Mouse (Mus musculus): Measurements from ENCODE around the gene Gucy1b1. TPM values are rescaled to one million over a fixed set of nuclear protein-coding genes. Genes with fewer than 3 reads are reported as not detected.

Gucy1b1 gene
- total RNA-seq, 2 experiments from 2014 or later, result 110 to 113 TPM

DNA sequence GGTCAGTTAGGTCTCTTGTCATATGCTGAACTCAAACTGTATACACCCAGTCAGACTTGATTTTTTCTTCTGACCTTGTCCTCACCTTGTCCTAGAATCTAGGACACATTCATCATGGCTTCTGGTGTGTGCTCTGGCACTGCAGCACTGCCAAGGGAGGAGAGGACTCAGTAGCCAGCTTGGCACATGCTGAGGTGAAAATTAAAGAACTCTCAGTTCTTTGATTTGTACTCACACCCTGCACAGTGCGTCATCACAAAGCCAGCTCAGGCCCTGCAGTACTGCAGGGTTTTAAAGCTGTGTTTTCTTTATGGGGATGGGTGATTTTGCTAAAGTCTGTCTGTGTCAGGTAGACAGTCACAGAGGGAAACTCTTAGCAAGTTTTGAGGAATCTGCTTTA, 47.2 kb downstream of the Gucy1b1 start:
- Histone ChIP-seq H3K4me3 (no peak overlapping the region), H3K27ac (no peak overlapping the region)
- no peak for DNase-seq (ENCODE audit: low spot score in 2 of 2)
- no peak for TF ChIP-seq CTCF (conservative IDR thresholded peaks at IDR 0.05)

DNA sequence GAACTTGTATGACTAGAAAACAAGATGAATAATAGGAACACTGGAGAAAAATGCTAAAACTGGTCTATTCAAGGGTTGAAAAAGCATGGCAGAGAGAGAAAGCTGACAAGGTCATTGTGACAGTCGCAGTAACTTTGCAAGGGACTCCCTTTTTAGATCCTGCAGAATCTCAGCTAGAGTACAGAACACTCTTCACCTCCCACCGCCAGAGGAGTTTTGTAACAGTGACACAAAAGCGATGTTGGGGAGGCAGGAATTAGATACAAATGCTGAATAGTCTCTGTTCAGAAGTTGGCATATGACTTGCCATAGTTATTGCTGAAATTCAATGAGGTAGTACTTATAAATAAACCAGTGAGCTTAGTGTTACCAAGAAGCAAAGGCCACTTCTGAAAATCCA, 51.4 kb downstream of the Gucy1b1 start:
- DNase-seq (ENCODE audit: low spot score in 2 of 2), result no peak
- Histone ChIP-seq H3K27ac (no peak overlapping the region), H3K4me3 (no peak overlapping the region)
- no peak for TF ChIP-seq CTCF (conservative IDR thresholded peaks at IDR 0.05)

DNA sequence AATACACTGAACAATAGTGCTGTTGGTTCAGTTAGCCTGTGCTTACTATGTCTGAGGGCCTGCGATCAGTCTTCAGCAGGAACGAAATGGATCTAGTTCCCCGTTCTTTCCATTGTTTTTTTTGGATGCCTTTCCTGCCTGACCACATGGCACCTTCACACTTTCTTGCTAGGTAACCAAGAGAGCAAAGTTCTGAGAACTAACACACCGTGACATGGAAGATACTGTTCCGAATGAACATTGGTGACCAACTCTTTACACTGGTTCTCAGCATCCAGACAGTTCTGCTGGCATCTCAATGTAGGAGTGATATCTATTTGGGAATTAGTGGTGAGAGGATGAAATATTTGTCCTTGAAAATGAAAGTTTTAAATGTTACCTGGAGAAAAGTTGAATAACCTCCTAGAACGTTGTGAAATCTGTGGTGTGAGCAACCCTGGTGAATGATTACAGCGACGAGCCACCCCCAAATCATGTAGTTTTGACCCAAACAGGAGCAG, 52.0 kb downstream of the Gucy1b1 start:
- no peak for TF ChIP-seq CTCF (conservative IDR thresholded peaks at IDR 0.05)
- no peak overlapping the region for H3K27ac ChIP-seq
- DNase-seq (ENCODE audit: low spot score in 2 of 2), result no peak
- no peak overlapping the region for H3K4me3 ChIP-seq

DNA sequence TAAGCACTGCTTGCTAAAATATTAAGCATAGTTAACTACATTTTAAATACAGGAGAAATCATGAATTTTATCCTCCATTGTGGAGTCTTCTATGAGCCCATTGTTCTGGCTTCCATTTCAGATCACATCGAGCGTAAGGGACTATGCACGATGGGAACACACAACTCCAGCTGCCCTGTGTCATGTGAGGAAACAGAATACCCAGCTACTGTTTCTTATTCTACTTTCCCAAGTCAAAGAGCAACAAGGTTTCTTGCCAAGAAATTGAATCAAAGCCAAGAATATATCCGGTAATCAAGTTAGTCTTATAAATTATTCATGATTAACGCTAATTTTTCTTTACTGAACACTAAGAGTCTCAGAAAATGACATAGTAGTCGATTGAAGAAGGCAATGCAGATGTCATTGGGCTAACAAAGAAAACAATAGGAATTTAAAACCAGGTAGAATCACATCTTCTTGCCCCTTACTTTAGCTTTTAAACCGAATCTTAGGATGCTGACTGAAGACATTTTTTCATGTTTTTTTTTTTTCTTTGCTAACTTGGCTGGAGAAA, 60.3 kb downstream of the Gucy1b1 start:
- no peak overlapping the region for H3K4me3 ChIP-seq
- no peak overlapping the region for H3K27ac ChIP-seq
- no peak for DNase-seq (ENCODE audit: low spot score in 2 of 2)
- TF ChIP-seq CTCF (conservative IDR thresholded peaks at IDR 0.05), result no peak

DNA sequence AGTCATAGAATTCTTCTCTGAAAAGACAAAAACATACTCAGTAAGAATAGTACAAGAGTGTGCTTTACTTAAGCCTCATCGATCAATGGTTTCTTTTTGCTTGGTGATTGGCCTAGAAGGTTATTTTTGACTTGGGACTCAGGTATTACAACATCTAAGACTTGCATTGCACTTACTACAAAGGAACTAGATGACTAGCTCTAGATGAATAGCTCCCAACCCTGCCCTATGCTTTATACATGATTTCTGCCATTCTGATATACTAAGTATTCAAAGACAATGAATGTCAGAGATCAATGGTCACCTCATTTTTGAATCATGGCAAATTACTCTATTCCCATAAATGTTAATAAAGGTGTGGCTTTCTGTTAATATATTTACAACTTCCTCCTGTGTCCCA, 67.5 kb downstream of the Gucy1b1 start:
- DNase-seq (ENCODE audit: low spot score in 2 of 2), result no peak
- Histone ChIP-seq H3K27ac (no peak overlapping the region), H3K4me3 (no peak overlapping the region)
- no peak for TF ChIP-seq CTCF (conservative IDR thresholded peaks at IDR 0.05)

DNA sequence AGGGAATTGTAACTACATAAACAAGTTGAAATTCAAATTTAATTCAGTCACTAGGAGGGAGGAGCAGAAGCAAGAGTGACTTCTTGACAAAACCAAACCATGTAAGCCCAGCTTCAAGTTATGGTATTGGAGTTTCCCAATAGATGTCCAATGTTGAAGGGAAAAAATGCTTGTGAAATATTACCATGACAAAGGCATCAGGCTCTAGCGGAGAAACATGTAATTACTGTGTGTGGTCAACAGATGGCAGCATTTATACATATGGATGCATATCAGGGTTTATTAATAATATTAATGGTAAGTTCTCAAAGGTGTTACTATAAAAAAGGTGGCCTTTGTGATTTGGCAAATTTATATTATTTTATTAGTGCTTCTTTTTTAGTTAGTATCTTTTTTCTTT, 78.5 kb downstream of the Gucy1b1 start:
- TF ChIP-seq CTCF (conservative IDR thresholded peaks at IDR 0.05), result peak; percentile 87
- Histone ChIP-seq H3K4me3 (no peak overlapping the region), H3K27ac (no peak overlapping the region)
- peak; percentile 40 to 56 for DNase-seq (ENCODE audit: low spot score in 2 of 2)

DNA sequence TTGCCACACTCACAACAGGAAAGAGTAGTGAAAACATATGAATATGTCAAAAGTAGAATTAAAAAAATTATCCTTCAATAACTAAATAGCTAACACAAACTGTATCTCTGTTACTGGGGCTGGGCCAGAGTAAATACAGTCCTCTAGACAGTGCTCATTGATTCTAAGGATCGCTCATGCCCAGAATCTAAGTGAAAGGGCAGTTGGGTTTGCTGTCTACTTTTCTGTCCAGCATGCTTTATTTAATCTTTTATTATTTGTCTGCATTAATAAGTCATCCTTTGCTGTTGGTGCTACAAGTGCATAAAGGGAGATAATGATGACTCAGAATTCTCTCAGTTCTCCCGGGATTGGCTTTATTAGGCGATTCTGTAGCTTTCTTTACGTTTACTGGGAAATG, 79.1 kb downstream of the Gucy1b1 start:
- Histone ChIP-seq H3K4me3 (no peak overlapping the region), H3K27ac (no peak overlapping the region)
- TF ChIP-seq CTCF (conservative IDR thresholded peaks at IDR 0.05), result no peak
- DNase-seq (ENCODE audit: low spot score in 2 of 2), result no peak

DNA sequence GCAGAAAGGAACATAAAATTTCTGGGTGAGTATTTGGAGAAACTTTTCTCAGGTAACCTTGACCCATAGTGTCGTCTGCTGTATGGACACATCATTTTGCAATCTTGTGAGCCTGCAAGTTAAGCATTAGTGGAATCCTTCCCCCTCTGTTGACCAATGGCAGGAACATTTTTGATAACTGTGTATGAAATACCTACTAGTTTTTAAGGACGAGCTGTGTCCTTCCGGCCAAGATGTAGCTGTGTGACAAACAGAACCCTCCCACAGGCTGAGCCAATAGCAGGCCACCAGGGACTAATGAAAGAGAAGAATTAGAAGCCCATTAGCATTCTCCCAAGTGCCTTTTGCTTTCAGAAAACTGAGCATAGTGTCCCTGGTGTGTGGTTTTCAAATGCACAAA, 84.0 kb downstream of the Gucy1b1 start:
- TF ChIP-seq CTCF (conservative IDR thresholded peaks at IDR 0.05), result no peak
- H3K27ac ChIP-seq, result no peak overlapping the region; the same call in 1 of the 2 replicates
- no peak for DNase-seq (ENCODE audit: low spot score in 2 of 2)
- H3K4me3 ChIP-seq, result no peak overlapping the region

DNA sequence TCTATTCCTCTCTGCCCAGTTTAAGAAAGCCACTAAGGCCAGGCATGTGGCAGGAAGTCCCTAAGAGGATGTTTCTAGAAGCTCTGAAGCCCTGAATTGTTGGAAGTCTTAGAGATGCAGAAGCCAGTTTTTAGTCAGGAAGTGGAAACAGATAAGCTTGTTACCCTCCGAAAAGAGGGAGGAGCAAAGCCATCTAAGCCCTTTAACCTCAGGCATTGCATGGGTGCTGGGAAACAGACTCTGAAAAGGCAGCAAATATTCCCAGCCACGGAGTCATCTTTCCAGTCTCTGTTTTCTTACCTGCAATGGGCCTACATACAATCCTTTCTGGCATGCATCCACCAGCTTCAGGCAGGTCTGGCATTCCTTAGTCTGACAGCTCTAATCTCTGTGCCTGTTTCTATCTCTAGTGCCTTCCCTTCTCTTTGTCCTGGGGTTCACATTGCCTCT, 84.8 kb downstream of the Gucy1b1 start:
- Histone ChIP-seq H3K27ac (no peak overlapping the region; the same call in 1 of the 2 replicates), H3K4me3 (no peak overlapping the region)
- DNase-seq (ENCODE audit: low spot score in 2 of 2), result no peak
- TF ChIP-seq CTCF (conservative IDR thresholded peaks at IDR 0.05), result no peak

DNA sequence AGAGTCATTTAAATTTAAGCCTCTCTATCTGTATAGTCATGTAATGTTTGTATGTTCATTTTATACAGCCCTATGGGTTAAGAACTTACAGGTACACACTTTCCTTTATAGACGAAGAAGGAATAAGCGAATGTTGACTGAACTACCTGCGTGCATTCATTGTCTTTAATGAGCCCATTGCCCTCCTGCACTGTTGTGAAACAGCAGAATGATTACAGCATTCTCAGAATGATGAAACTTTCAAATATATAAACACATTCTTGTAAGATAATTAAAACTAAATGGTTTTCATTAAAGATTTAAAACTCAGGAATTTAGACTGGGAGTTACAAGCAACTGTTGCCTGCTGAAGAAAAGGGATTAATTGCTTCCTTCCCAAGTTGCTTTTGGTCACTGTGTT, 86.9 kb downstream of the Gucy1b1 start:
- DNase-seq (ENCODE audit: low spot score in 2 of 2), result no peak
- no peak overlapping the region for H3K27ac ChIP-seq
- no peak overlapping the region for H3K4me3 ChIP-seq
- no peak for TF ChIP-seq CTCF (conservative IDR thresholded peaks at IDR 0.05)

DNA sequence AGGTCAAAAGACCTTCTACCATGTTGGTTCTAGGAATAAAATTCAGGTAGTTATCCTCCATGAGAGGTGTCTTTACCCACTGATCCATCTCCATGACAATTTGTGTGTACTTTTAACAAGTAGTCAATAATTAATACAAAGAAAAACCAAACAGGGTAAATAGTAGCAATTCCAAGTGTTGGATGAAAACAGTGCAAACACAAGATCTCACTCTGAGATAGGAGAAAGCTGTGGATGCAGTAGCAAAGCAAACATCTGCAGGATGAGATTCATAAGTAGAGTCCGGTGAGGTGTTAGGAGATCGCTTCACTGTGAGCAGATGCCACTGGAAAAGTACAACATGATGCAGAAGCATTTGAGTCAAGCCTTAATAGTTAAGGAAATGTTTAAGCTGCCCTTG, 88.4 kb downstream of the Gucy1b1 start:
- TF ChIP-seq CTCF (conservative IDR thresholded peaks at IDR 0.05), result no peak
- DNase-seq (ENCODE audit: low spot score in 2 of 2), result no peak
- no peak overlapping the region for H3K4me3 ChIP-seq
- H3K27ac ChIP-seq, result no peak overlapping the region

DNA sequence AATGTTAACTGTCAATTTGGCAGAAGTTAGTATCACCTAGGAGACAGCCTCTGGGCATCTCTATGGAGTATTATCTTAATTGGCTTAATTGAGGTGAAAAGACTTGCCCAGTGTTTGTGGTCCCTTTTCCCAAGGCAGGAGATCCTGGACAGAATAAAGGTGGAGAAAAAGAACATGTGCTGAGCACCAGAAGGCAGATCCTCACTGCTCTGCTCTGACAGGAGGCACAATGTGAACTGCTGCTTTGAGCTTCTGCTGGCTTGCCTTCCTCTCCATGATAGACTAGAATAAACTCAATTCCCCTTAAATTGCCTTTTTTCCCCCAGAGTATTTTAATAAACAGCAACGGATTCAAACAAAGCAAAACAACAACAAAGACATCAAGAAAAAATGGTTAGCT, 89.4 kb downstream of the Gucy1b1 start:
- Histone ChIP-seq H3K27ac (peak overlapping the region; percentile 78), H3K4me3 (no peak overlapping the region)
- no peak for TF ChIP-seq CTCF (conservative IDR thresholded peaks at IDR 0.05)
- DNase-seq (ENCODE audit: low spot score in 2 of 2), result peak in 1 of 2 experiments; percentile 41

DNA sequence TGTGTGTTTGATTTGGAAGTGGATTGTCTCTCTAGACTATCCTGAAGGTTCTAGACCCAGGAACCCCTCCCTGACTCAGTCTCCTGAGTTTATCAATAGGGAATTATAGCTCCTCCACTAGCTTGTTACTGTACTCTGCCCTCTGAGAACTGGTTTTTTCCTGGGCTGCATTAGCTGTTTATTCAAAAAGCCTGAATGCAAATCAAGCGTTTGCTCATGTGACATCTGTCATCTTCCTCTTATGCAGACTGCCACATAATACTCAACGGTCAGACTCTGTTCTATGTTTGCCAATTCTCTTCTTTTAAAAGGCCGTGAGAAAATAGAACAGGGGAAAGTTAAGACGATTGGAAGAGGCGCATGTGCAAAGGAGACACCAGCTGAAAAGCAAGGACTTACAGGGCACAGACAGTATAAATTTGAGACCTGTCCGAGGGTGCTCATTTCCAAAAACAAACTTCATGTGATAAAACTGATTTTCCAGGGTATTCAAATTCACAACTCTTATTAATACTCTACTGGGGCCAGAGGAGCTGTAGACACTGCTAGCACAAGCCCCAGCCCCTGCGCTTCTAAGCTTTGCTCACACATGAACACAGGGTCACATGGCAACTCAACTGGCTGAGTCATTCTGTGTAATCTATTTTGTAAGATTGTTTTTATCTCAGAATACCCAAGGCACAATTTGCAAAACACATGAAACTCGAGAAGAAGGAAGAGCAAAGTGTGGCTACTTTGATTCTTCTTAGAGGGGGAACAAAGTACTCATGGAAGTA, 91.2 kb downstream of the Gucy1b1 start:
- TF ChIP-seq CTCF (conservative IDR thresholded peaks at IDR 0.05), result no peak
- Histone ChIP-seq H3K4me3 (no peak overlapping the region), H3K27ac (peak overlapping the region; percentile 78)
- no peak for DNase-seq (ENCODE audit: low spot score in 2 of 2)

Small RNA genes lying within 50 kb of the gene (microRNA-seq; reads per million reads assigned to microRNA genes)
- 0 to 0.37 reads per million in 2 experiments for gene Mir7010

Other genes starting within 250 kb of the Gucy1b1 start
- 10 to 100 TPM; 19.1 to 19.9 TPM for gene Ctso, start 142.1 kb downstream of the Gucy1b1 start, total RNA-seq (2021)
- gene Tdo2, start 98.5 kb downstream of the Gucy1b1 start, total RNA-seq (2021), result 10 to 100 TPM; 15.9 to 16.1 TPM
- not detected for gene Asic5, start 92.4 kb downstream of the Gucy1b1 start, total RNA-seq (2021)
- gene Gucy1a1, start 71.1 kb upstream of the Gucy1b1 start, total RNA-seq (2021), result 10 to 100 TPM; 16.8 to 18.8 TPM